Mouse (Mus musculus): ENCODE measurements around the gene Ldlrap1.
A peak's percentile ranks its signal among the peaks of the same experiment; 100 is the strongest.

- TF ChIP-seq POLR2A (IDR thresholded peaks at IDR 0.05; ENCODE audit: low read depth, low read length) (no peak), CTCF (IDR thresholded peaks at IDR 0.05; ENCODE audit: borderline replicate concordance, insufficient read depth, low read length) (peak; percentile 95)
Measured at GRCm38 (mm10) chr4:134799272-134799671, 31.4 kb upstream of the Ldlrap1 start.

Data from embryonic fibroblast, embryonic 13.5 days (primary cell).